Mouse (Mus musculus): ENCODE measurements around the gene Sirpa. TPM values are rescaled to one million over a fixed set of nuclear protein-coding genes. Genes with fewer than 3 reads are reported as not detected.

Sirpa gene
- total and polyA plus RNA-seq, 2 experiments from 2014 or later = 61.8 to 118 TPM

- ATAC-seq = no peak
- H3K9me3 ChIP-seq (ENCODE audit: low read length) = no peaks in the 10 kb centered on the region
- H3K27ac ChIP-seq (ENCODE audit: low read depth, low read length) = no peak overlapping the region
- no peaks in the 10 kb centered on the region for H3K36me3 ChIP-seq (ENCODE audit: insufficient read depth)
- WGBS = 92% methylated on average over 3 of the region's 3 CpGs
- H3K27me3 ChIP-seq (ENCODE audit: insufficient read depth, low read length) = no peaks in the 10 kb centered on the region
- peaks cover 7% of the 10 kb centered on the region; the same call in 1 of the 2 replicates for H3K4me1 ChIP-seq (ENCODE audit: insufficient read depth)
- DNase-seq = no peak
- TF ChIP-seq CTCF (IDR thresholded peaks at IDR 0.05; ENCODE audit: low read depth) = no peak
- H3K4me3 ChIP-seq (ENCODE audit: low read depth, low read length) = no peak overlapping the region
- H3K4me2 ChIP-seq (ENCODE audit: low read depth) = no peak overlapping the region
- H3K9ac ChIP-seq = no peak overlapping the region
Measured at GRCm38 (mm10) chr2:129680236-129680635, 87.6 kb downstream of the Sirpa start.

Other genes starting within 250 kb of the Sirpa start
- gene Il1b, start 221.7 kb upstream of the Sirpa start, total RNA-seq (2014; rRNA removed) = 0.62 TPM in 1 of 2 replicates, not detected in the other
- 0.14 and 0.15 TPM in 2 replicates for gene Il1b, start 221.7 kb upstream of the Sirpa start, polyA plus RNA-seq (2015; fragmentation: Nextera tagmentation; extraction: Ambion mirVana)
- gene F830045P16Rik, start 56.2 kb upstream of the Sirpa start, total RNA-seq (2014; rRNA removed) = not detected in 2 replicates
- not detected in 2 replicates for gene F830045P16Rik, start 56.2 kb upstream of the Sirpa start, polyA plus RNA-seq (2015; fragmentation: Nextera tagmentation; extraction: Ambion mirVana)
- gene Pdyn, start 107.0 kb downstream of the Sirpa start, total RNA-seq (2014; rRNA removed) = 6.4 and 6.9 TPM in 2 replicates
- gene Pdyn, start 107.0 kb downstream of the Sirpa start, polyA plus RNA-seq (2015; fragmentation: Nextera tagmentation; extraction: Ambion mirVana) = 12.2 and 18.3 TPM in 2 replicates
- gene Stk35, start 207.7 kb downstream of the Sirpa start, total RNA-seq (2014; rRNA removed) = 10.8 and 14.8 TPM in 2 replicates
- 3.6 and 4.4 TPM in 2 replicates for gene Stk35, start 207.7 kb downstream of the Sirpa start, polyA plus RNA-seq (2015; fragmentation: Nextera tagmentation; extraction: Ambion mirVana)

All from forebrain, postnatal 0 days (tissue).